9 mouse cellular contexts compared by ENCODE assay signal in the genomic region with DNA sequence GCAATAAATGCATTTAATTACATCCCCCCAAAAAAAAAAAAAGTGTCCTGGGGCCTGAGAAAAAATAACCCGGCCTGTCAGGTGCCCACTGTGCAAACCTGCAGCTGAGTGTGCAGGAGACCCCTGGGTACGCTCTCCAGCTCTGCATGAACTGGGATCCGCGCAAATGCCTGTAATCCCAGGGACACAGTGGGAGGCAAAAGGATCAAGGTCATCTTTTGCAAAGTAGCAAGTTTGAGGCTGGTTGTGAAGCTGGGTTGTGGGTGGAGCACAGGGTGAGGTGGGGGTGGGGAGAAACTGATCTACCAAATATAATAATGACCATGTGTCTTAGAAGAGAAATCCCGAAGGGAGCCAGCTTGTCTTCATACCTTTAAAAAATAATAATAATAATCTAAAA. TPM values are rescaled to one million over a fixed set of nuclear protein-coding genes. Genes with fewer than 3 reads are reported as not detected.
A peak's percentile ranks its signal among the peaks of the same experiment; 100 is the strongest.
DNase-seq lines count a peak whose midpoint lies in the region; ATAC-seq and TF ChIP-seq lines count a peak whose summit lies in the region.
"Had no signal": no experiment of that assay in that cellular context is flagged by ENCODE, and none has a peak within 500 bp of the region (broad histone marks: within the 10 kb centered on the region; RNA-seq: fewer than 3 reads in every experiment).

No protein-coding gene starts in this region.

- TF ChIP-seq CTCF in CH12.LX (conservative IDR thresholded peaks at IDR 0.05 in 1 of 2, IDR thresholded peaks at IDR 0.05 in 1 of 2; ENCODE audit: low read depth in 2 of 2, low read length in 2 of 2) = no peak
- TF ChIP-seq CTCF in liver, postnatal 0 days (IDR thresholded peaks at IDR 0.05; ENCODE audit: low read depth) = no peak
- TF ChIP-seq CTCF in left cerebral cortex, adult 2 months (IDR thresholded peaks at IDR 0.05) = no peak
- no peak for TF ChIP-seq CTCF in layer of hippocampus, adult 2 months (conservative IDR thresholded peaks at IDR 0.05)

- peaks cover 2 to 13% of the 10 kb centered on the region in 2 experiments; a peak in 3 of 4 replicates for H3K4me1 ChIP-seq in heart, embryonic 14.5 days (ENCODE audit: control insufficient read depth in 2 of 2, insufficient read depth in 2 of 2, low read length in 2 of 2)
- H3K4me1 ChIP-seq in CH12.LX (ENCODE audit: control insufficient read depth in 1 of 2, insufficient read depth in 2 of 2) = peaks cover 14 to 42% of the 10 kb centered on the region in 2 experiments
- peaks cover 13% of the 10 kb centered on the region for H3K4me1 ChIP-seq in forebrain, embryonic 12.5 days
- H3K4me1 ChIP-seq in liver, postnatal 0 days (ENCODE audit: insufficient read depth) = peaks cover 9% of the 10 kb centered on the region

- H3K27me3 ChIP-seq in heart, embryonic 14.5 days (ENCODE audit: control insufficient read depth, insufficient read depth, low read length) = no peaks in the 10 kb centered on the region
- H3K27me3 ChIP-seq in CH12.LX (replicated peaks) = no peaks in the 10 kb centered on the region
- H3K27me3 ChIP-seq in forebrain, embryonic 12.5 days = 0 out of 2 replicates have a peak, but pooled peaks cover 2% of the 10 kb centered on the region
- peaks cover 3% of the 10 kb centered on the region; the same call in 1 of the 2 replicates for H3K27me3 ChIP-seq in liver, postnatal 0 days (ENCODE audit: insufficient read depth, low read length)
- H3K27me3 ChIP-seq: neural tube, embryonic 12.5 days had no signal

- 63% methylated on average over 5 of the region's 5 CpGs for WGBS in heart, embryonic 14.5 days
- 55% methylated on average over 5 of the region's 5 CpGs for WGBS in forebrain, embryonic 12.5 days
- WGBS in liver, postnatal 0 days (ENCODE audit: insufficient replicate concordance) = 67% methylated on average over 5 of the region's 5 CpGs

- peaks cover 23% of the 10 kb centered on the region for H3K36me3 ChIP-seq in heart, embryonic 14.5 days (ENCODE audit: control insufficient read depth, insufficient read depth, low read length)
- peaks cover 33 to 48% of the 10 kb centered on the region in 2 experiments for H3K36me3 ChIP-seq in CH12.LX (replicated peaks in 1 of 2; ENCODE audit: control insufficient read depth in 1 of 2, insufficient read depth in 1 of 2, low read length in 1 of 2)
- peaks cover 3% of the 10 kb centered on the region; the same call in 1 of the 2 replicates for H3K36me3 ChIP-seq in forebrain, embryonic 12.5 days (replicated peaks)
- peaks cover 3% of the 10 kb centered on the region for H3K36me3 ChIP-seq in liver, postnatal 0 days (replicated peaks; ENCODE audit: insufficient read depth, low read length)

- no peak for DNase-seq in heart, adult 11 months
- no peak for DNase-seq in CH12.LX (ENCODE audit: extremely low read depth)
- no peak for DNase-seq in liver, postnatal 0 days
- DNase-seq in left cerebral cortex, adult 2 months (ENCODE audit: extremely low spot score in 1 of 2, low spot score in 2 of 2) = no peak
- DNase-seq in c-Kit-positive CD71-positive TER-119-positive erythroid progenitor cells, embryonic 14.5 days (ENCODE audit: low spot score) = no peak
- DNase-seq in layer of hippocampus, adult 2 months (ENCODE audit: low spot score in 2 of 2) = no peak

- TF ChIP-seq RAD21 in CH12.LX (IDR thresholded peaks at IDR 0.05; ENCODE audit: low read depth, low read length) = no peak

- no peak overlapping the region for H3K4me3 ChIP-seq in heart, embryonic 14.5 days (ENCODE audit: control insufficient read depth in 1 of 2, insufficient read depth in 1 of 2, low read depth in 1 of 2, low read length in 2 of 2)
- H3K4me3 ChIP-seq in CH12.LX (replicated peaks in 1 of 3; ENCODE audit: low read depth in 2 of 3, low read length in 2 of 3, poor library complexity in 1 of 3) = peak overlapping the region; percentile 69 to 99 (median 98)
- H3K4me3 ChIP-seq in forebrain, embryonic 12.5 days (replicated peaks) = no peak overlapping the region
- peak overlapping the region; percentile 79; the same call in 1 of the 2 replicates for H3K4me3 ChIP-seq in liver, postnatal 0 days (ENCODE audit: low read depth, low read length)
- no peak overlapping the region for H3K4me3 ChIP-seq in left cerebral cortex, adult 2 months
- no peak overlapping the region for H3K4me3 ChIP-seq in layer of hippocampus, adult 2 months

- 0 out of 2 replicates have a peak overlapping the region, but pooled peaks have one; percentile 30 for H3K9ac ChIP-seq in heart, embryonic 14.5 days (ENCODE audit: low read length)
- peak overlapping the region; percentile 98 for H3K9ac ChIP-seq in CH12.LX (ENCODE audit: insufficient read depth, low read depth)
- H3K9ac ChIP-seq in forebrain, embryonic 12.5 days = no peak overlapping the region
- H3K9ac ChIP-seq in liver, postnatal 0 days (replicated peaks) = no peak overlapping the region
- H3K9ac ChIP-seq: neural tube, embryonic 12.5 days had no signal

- dilution Hi-C loops in CH12.LX (cut with MboI; ENCODE audit: extremely low pct_ligation_motif_present, extremely low pct_unique_long_range_greater_than_20kb, low sequenced_read_pairs) = no loop called here

- H3K79me2 ChIP-seq in CH12.LX (replicated peaks; ENCODE audit: control insufficient read depth, extremely low read depth, insufficient read depth, poor library complexity, severe bottlenecking) = peaks cover 62% of the 10 kb centered on the region

- no peak for ATAC-seq in heart, embryonic 14.5 days (ENCODE audit: insufficient number of reproducible peaks, insufficient read depth, low FRiP score, low read depth)
- no peak for ATAC-seq in forebrain, embryonic 12.5 days (ENCODE audit: low FRiP score)
- no peak for ATAC-seq in liver, postnatal 0 days

- intact Hi-C loops in left cerebral cortex, adult 2 months (cut with DNase I) = no loop called here

- peak overlapping the region; percentile 97 for H3K4me2 ChIP-seq in heart, embryonic 14.5 days (ENCODE audit: low read length)
- H3K4me2 ChIP-seq in CH12.LX (ENCODE audit: insufficient read depth, low read depth, poor library complexity, severe bottlenecking) = peak overlapping the region; percentile 94
- H3K4me2 ChIP-seq in forebrain, embryonic 12.5 days = peak overlapping the region; percentile 98
- peak overlapping the region; percentile 98 for H3K4me2 ChIP-seq in liver, postnatal 0 days (ENCODE audit: low read depth, low read length)

- in situ Hi-C loops in CH12.LX (cut with MboI; ENCODE audit: low pct_ligation_motif_present, low pct_unique_long_range_greater_than_20kb, low sequenced_read_pairs) = no loop called here

- no peak overlapping the region for H3K27ac ChIP-seq in heart, embryonic 14.5 days (replicated peaks in 1 of 2; ENCODE audit: control insufficient read depth in 1 of 2, insufficient read depth in 1 of 2, low read depth in 2 of 2, low read length in 2 of 2)
- no peak overlapping the region for H3K27ac ChIP-seq in CH12.LX (ENCODE audit: insufficient read depth, low read depth)
- no peak overlapping the region for H3K27ac ChIP-seq in forebrain, embryonic 12.5 days
- no peak overlapping the region for H3K27ac ChIP-seq in liver, postnatal 0 days (ENCODE audit: low read depth)
- no peak overlapping the region for H3K27ac ChIP-seq in left cerebral cortex, adult 2 months
- no peak overlapping the region for H3K27ac ChIP-seq in layer of hippocampus, adult 2 months
- H3K27ac ChIP-seq: neural tube, embryonic 12.5 days had no signal

- TF ChIP-seq POLR2A in CH12.LX (IDR thresholded peaks at IDR 0.05; ENCODE audit: low read depth, low read length) = no peak

- TF ChIP-seq EP300 in CH12.LX (IDR thresholded peaks at IDR 0.05; ENCODE audit: low read length) = no peak
- no peak for TF ChIP-seq EP300 in liver, postnatal 0 days (IDR thresholded peaks at IDR 0.05; ENCODE audit: low read depth)

- H3K9me3 ChIP-seq in heart, embryonic 14.5 days (ENCODE audit: control insufficient read depth, low read length) = no peaks in the 10 kb centered on the region
- H3K9me3 ChIP-seq in CH12.LX (replicated peaks; ENCODE audit: low read length) = no peaks in the 10 kb centered on the region
- no peaks in the 10 kb centered on the region for H3K9me3 ChIP-seq in forebrain, embryonic 12.5 days
- no peaks in the 10 kb centered on the region for H3K9me3 ChIP-seq in liver, postnatal 0 days (ENCODE audit: low read length)
- H3K9me3 ChIP-seq: neural tube, embryonic 12.5 days had no signal

TF ChIP-seq in CH12.LX, 34 proteins besides CTCF, POLR2A, EP300 and RAD21:
- TF ChIP-seq CHD1 (IDR thresholded peaks at IDR 0.05; ENCODE audit: low read depth, low read length) = no peak
- TF ChIP-seq ETS1 (conservative IDR thresholded peaks at IDR 0.05; ENCODE audit: low read depth, low read length) = no peak
- TF ChIP-seq USF2 (conservative IDR thresholded peaks at IDR 0.05; ENCODE audit: low read depth, low read length) = no peak
- no peak for TF ChIP-seq IRF4 (IDR thresholded peaks at IDR 0.05; ENCODE audit: low read depth, low read length)
- TF ChIP-seq MEF2A (IDR thresholded peaks at IDR 0.05; ENCODE audit: borderline replicate concordance, low read depth, low read length) = no peak
- no peak for TF ChIP-seq MAX (IDR thresholded peaks at IDR 0.05; ENCODE audit: low read length)
- no peak for TF ChIP-seq POLR2AphosphoS2 (IDR thresholded peaks at IDR 0.05; ENCODE audit: low read depth, low read length)
- no peak for TF ChIP-seq USF1 (IDR thresholded peaks at IDR 0.05; ENCODE audit: low read depth, low read length)
- no peak for TF ChIP-seq ZMIZ1 (IDR thresholded peaks at IDR 0.05; ENCODE audit: low read depth, low read length)
- TF ChIP-seq ZKSCAN1 (IDR thresholded peaks at IDR 0.05; ENCODE audit: borderline replicate concordance, low read depth, low read length) = no peak
- TF ChIP-seq CHD2 (IDR thresholded peaks at IDR 0.05; ENCODE audit: low read length) = no peak
- TF ChIP-seq NRF1 (IDR thresholded peaks at IDR 0.05; ENCODE audit: low read depth, low read length) = no peak
- TF ChIP-seq TCF12 (IDR thresholded peaks at IDR 0.05; ENCODE audit: low read depth, low read length) = no peak
- TF ChIP-seq GABPA (IDR thresholded peaks at IDR 0.05; ENCODE audit: insufficient replicate concordance, low read depth, low read length) = no peak
- TF ChIP-seq HCFC1 (IDR thresholded peaks at IDR 0.05; ENCODE audit: low read depth, low read length) = no peak

RNA-seq across cellular contexts. Expression of a gene that starts 1.8 kb away (rescaled TPM):
- polyA plus RNA-seq in heart, embryonic 14.5 days (2014; fragmentation: Nextera tagmentation; extraction: Ambion mirVana) = 22.5 and 23.0 TPM in 2 replicates
- total RNA-seq in CH12.LX (2012; rRNA removed) (53.9 and 69.5 TPM in 2 replicates), CH12.LX (2014; rRNA removed) (12.2 and 20.5 TPM in 2 replicates)
- polyA plus RNA-seq in CH12.LX (2012; ENCODE audit: insufficient read length, low read depth) = 64.1 and 78.3 TPM in 2 replicates
- polyA plus RNA-seq in forebrain, embryonic 12.5 days (2016; fragmentation: Nextera tagmentation; extraction: Ambion mirVana) = 18.4 and 23.3 TPM in 2 replicates
- 6.4 and 6.5 TPM in 2 replicates for polyA plus RNA-seq in liver, postnatal 0 days (2015; fragmentation: Nextera tagmentation; extraction: Ambion mirVana)
- 10 to 100 TPM; 27.3 to 28.7 TPM for total RNA-seq in left cerebral cortex, adult 2 months (2021)
- total RNA-seq in layer of hippocampus, adult 2 months (2021) = 10 to 100 TPM; 24.4 to 25.9 TPM

Comparison
In these comparisons a context has a peak if more than half of its experiments do, and no peak if none do; other contexts are left out.
1. H3K4me3 ChIP-seq: peak in CH12.LX (3 of 3) and liver, postnatal 0 days (single experiment); none in heart, embryonic 14.5 days (0 of 2), forebrain, embryonic 12.5 days (single experiment), left cerebral cortex, adult 2 months (single experiment) and layer of hippocampus, adult 2 months (single experiment).
2. H3K9ac ChIP-seq: peak in heart, embryonic 14.5 days (single experiment) and CH12.LX (single experiment); none in forebrain, embryonic 12.5 days (single experiment) and liver, postnatal 0 days (single experiment).
3. Peak in every context shown above with its lines, with median percentiles within 50 percentile points of each other: H3K4me2 ChIP-seq.